Mouse (Mus musculus): ENCODE measurements around the gene Gm10718. TPM values are rescaled to one million over a fixed set of nuclear protein-coding genes. Genes with fewer than 3 reads are reported as not detected.
"Not testable (repeated sequence)": the region's sequence is repeated elsewhere in the genome, so short reads cannot be mapped to it uniquely, and the experiment has no call there.

The Gm10718 gene
- polyA plus RNA-seq (2016; fragmentation: Nextera tagmentation; extraction: Ambion mirVana): 0.33 TPM in 1 of 2 replicates, not detected in the other

DNA sequence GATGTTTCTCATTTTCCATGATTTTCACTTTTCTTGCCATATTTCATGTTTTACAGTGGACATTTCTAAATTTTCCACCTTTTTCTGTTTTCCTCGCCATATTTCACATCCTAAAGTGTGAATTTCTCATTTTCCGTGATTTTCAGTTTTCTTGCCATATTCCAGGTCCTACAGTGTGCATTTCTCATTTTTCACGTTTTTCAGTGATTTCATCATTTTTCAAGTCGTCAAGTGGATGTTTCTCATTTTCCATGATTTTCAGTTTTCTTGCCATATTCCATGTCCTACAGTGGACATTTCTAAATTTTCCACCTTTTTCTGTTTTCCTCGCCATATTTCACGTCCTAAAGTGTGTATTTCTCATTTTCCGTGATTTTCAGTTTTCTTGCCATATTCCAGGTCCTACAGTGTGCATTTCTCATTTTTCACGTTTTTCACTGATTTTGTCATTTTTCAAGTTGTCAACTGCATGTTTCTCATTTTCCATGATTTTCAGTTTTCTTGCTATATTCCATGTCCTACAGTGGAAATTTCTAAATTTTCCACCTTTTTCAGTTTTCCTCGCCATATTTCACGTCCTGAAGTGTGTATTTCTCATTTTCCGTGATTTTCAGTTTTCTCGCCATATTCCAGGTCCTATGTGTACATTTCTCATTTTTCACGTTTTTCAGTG, at the start of gene Gm10718:
Gm10718 (plus strand) TSS at position 236 of the 673 bp plus-strand sequence.
- not testable (repeated sequence) for H3K4me1 ChIP-seq; H3K36me3 ChIP-seq; H3K4me2 ChIP-seq; H3K27me3 ChIP-seq (replicated peaks); H3K9me3 ChIP-seq (replicated peaks); ATAC-seq; H3K9ac ChIP-seq; H3K27ac ChIP-seq; H3K4me3 ChIP-seq
- 61% methylated on average over 12 of the region's 13 CpGs for WGBS (ENCODE audit: insufficient replicate concordance)

DNA sequence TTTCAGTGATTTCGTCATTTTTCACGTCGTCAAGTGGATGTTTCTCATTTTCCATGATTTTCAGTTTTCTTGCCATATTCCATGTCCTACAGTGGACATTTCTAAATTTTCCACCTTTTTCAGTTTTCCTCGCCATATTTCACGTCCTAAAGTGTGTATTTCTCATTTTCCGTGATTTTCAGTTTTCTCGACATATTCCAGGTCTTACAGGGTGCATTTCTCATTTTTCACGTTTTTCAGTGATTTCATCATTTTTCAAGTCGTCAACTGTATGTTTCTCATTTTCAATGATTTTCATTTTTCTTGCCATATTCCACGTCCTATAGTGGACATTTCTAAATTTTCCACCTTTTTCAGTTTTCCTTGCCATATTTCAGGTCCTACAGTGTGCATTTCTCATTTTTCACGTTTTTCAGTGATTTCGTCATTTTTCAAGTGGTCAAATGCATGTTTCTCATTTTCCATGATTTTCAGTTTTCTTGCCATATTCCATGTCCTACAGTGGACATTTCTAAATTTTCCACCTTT, 22.8 kb upstream of the Gm10718 start, which contains the start of gene Gm10722:
Gm10722 (plus strand) TSS at position 478 of the 528 bp plus-strand sequence.
- WGBS (ENCODE audit: insufficient replicate concordance): 62% methylated on average over 12 of the region's 12 CpGs
- H3K4me1 ChIP-seq; H3K9ac ChIP-seq; H3K4me2 ChIP-seq; H3K9me3 ChIP-seq (replicated peaks); H3K27ac ChIP-seq; H3K36me3 ChIP-seq; ATAC-seq; H3K27me3 ChIP-seq (replicated peaks); H3K4me3 ChIP-seq: not testable (repeated sequence)

DNA sequence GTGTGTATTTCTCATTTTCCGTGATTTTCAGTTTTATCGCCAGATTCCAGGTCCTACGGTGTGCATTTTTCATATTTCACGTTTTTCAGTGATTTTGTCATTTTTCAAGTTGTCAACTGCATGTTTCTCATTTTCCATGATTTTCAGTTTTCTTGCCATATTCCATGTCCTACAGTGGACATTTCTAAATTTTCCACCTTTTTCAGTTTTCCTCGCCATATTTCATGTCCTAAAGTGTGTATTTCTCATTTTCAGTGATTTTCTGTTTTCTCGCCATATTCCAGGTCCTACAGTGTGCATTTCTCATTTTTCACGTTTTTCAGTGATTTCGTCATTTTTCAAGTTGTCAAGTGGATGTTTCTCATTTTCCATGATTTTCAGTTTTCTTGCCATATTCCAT, 22.3 kb upstream of the Gm10718 start:
- not testable (repeated sequence) for H3K36me3 ChIP-seq; H3K27me3 ChIP-seq (replicated peaks); H3K9me3 ChIP-seq (replicated peaks); ATAC-seq; H3K4me2 ChIP-seq; H3K4me1 ChIP-seq; H3K27ac ChIP-seq; H3K4me3 ChIP-seq; H3K9ac ChIP-seq
- WGBS (ENCODE audit: insufficient replicate concordance): 54% methylated on average over 8 of the region's 8 CpGs

DNA sequence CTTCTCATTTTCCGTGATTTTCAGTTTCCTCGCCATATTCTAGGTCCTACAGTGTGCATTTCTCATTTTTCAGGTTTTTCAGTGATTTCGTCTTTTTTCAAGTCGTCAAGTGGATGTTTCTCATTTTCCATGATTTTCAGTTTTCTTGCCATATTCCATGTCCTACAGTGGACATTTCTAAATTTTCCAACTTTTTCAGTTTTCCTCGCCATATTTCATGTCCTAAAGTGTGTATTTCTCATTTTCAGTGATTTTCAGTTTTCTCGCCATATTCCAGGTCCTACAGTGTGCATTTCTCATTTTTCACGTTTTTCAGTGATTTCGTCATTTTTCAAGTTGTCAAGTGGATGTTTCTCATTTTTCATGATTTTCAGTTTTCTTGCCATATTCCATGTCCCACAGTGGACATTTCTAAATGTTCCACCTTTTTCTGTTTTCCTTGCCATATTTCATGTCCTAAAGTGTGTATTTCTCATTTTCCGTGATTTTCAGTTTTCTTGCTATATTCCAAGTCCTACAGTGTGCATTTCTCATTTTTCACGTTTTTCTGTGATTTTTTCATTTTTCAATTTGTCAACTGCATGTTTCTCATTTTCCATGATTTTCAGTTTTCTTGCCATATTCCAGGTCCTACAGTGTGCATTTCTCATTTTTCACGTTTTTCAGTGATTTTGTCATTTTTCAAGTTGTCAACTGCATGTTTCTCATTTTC, 21.2 kb upstream of the Gm10718 start:
- H3K9me3 ChIP-seq (replicated peaks); H3K4me1 ChIP-seq; H3K4me3 ChIP-seq; H3K27me3 ChIP-seq (replicated peaks); H3K4me2 ChIP-seq; H3K36me3 ChIP-seq; H3K27ac ChIP-seq: not testable (repeated sequence)
- ATAC-seq: peak; percentile 75
- 56% methylated on average over 9 of the region's 11 CpGs for WGBS (ENCODE audit: insufficient replicate concordance)
- 0 out of 2 replicates have a peak overlapping the region, but pooled peaks have one; percentile 0 for H3K9ac ChIP-seq

DNA sequence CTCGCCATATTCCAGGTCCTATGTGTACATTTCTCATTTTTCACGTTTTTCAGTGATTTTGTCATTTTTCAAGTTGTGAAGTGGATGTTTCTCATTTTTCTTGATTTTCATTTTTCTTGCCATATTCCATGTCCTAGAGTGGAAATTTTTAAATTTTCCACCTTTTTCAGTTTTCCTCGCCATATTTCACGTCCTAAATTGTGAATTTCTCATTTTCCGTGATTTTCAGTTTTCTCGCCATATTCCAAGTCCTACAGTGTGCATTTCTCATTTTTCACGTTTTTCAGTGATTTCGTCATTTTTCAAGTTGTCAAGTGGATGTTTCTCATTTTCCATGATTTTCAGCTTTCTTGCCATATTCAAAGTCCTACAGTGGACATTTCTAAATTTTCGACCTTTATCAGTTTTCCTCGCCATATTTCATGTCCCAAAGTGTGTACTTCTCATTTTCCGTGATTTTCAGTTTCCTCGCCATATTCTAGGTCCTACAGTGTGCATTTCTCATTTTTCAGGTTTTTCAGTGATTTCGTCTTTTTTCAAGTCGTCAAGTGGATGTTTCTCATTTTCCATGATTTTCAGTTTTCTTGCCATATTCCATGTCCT, 20.5 kb upstream of the Gm10718 start, which contains the start of gene Gm11168:
Gm11168 (plus strand) TSS at position 553 of the 603 bp plus-strand sequence.
- H3K4me2 ChIP-seq; H3K27me3 ChIP-seq (replicated peaks); H3K27ac ChIP-seq; H3K9me3 ChIP-seq (replicated peaks); H3K4me3 ChIP-seq; ATAC-seq; H3K4me1 ChIP-seq; H3K36me3 ChIP-seq: not testable (repeated sequence)
- 58% methylated on average over 6 of the region's 14 CpGs for WGBS (ENCODE audit: insufficient replicate concordance)
- H3K9ac ChIP-seq: 0 out of 2 replicates have a peak within 1 kb of the TSS, but pooled peaks have one; percentile 0

DNA sequence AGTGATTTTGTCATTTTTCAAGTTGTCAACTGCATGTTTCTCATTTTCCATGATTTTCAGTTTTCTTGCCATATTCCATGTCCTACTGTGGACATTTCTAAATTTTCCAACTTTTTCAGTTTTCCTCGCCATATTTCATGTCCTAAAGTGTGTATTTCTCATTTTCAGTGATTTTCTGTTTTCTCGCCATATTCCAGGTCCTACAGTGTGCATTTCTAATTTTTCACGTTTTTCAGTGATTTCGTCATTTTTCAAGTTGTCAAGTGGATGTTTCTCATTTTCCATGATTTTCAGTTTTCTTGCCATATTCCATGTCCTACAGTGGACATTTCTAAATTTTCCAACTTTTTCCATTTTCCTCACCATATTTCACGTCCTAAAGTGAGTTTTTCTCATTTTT, 17.2 kb upstream of the Gm10718 start:
- 0 out of 2 replicates have a peak, but pooled peaks have one; percentile 19 for ATAC-seq
- H3K27me3 ChIP-seq (replicated peaks); H3K4me2 ChIP-seq; H3K36me3 ChIP-seq; H3K9ac ChIP-seq; H3K27ac ChIP-seq; H3K4me1 ChIP-seq; H3K9me3 ChIP-seq (replicated peaks); H3K4me3 ChIP-seq: not testable (repeated sequence)
- WGBS (ENCODE audit: insufficient replicate concordance): 65% methylated on average over 1 of the region's 5 CpGs

DNA sequence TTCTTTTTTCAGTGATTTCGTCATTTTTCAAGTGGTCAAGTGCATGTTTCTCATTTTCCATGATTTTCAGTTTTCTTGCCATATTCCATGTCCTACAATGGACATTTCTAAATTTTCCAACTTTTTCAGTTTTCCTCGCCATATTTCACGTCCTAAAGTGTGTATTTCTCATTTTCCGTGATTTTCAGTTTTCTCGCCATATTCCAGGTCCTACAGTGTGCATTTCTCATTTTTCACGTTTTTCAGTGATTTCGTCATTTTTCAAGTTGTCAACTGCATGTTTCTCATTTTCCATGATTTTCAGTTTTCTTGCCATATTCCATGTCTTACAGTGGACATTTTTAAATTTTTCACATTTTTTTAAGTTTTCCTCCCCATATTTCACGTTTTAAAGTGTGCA, 16.7 kb upstream of the Gm10718 start:
- peak; percentile 71 for ATAC-seq

DNA sequence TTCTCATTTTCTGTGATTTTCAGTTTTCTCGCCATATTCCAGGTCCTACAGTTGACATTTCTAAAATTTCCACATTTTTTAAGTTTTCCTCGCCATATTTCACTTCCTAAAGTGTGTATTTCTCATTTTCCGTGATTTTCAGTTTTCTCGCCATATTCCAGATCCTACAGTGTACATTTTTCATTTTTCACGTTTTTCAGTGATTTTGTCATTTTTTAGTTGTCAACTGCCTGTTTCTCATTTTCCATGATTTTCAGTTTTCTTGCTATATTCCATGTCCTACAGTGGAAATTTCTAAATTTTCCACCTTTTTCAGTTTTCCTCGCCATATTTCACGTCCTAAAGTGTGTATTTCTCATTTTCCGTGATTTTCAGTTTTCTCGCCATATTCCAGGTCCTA, 16.1 kb upstream of the Gm10718 start:
- H3K9me3 ChIP-seq (replicated peaks); H3K36me3 ChIP-seq; H3K4me2 ChIP-seq; H3K27ac ChIP-seq; H3K4me3 ChIP-seq; H3K9ac ChIP-seq; H3K27me3 ChIP-seq (replicated peaks); ATAC-seq; H3K4me1 ChIP-seq: not testable (repeated sequence)
- 68% methylated on average over 8 of the region's 9 CpGs for WGBS (ENCODE audit: insufficient replicate concordance)

More for the DNA sequence above, 16.7 kb upstream of the Gm10718 start:
- not testable (repeated sequence) for H3K4me3 ChIP-seq; H3K27me3 ChIP-seq (replicated peaks); H3K9ac ChIP-seq; H3K9me3 ChIP-seq (replicated peaks); H3K27ac ChIP-seq; H3K4me2 ChIP-seq; H3K4me1 ChIP-seq; H3K36me3 ChIP-seq
- 59% methylated on average over 8 of the region's 8 CpGs for whole genome bisulfite sequencing (ENCODE audit: insufficient replicate concordance)

DNA sequence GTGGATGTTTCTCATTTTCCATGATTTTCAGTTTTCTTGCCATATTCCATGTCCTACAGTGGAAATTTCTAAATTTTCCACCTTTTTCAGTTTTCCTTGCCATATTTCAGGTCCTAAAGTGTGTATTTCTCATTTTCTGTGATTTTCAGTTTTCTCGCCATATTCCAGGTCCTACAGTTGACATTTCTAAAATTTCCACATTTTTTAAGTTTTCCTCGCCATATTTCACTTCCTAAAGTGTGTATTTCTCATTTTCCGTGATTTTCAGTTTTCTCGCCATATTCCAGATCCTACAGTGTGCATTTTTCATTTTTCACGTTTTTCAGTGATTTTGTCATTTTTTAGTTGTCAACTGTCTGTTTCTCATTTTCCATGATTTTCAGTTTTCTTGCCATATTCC, 14.0 kb upstream of the Gm10718 start:
- H3K4me2 ChIP-seq; H3K27ac ChIP-seq; H3K36me3 ChIP-seq; H3K4me3 ChIP-seq; H3K9me3 ChIP-seq (replicated peaks); H3K27me3 ChIP-seq (replicated peaks); H3K4me1 ChIP-seq; H3K9ac ChIP-seq: not testable (repeated sequence)
- 0 out of 2 replicates have a peak, but pooled peaks have one; percentile 38 for ATAC-seq
- no CpG with 5 or more reads among the region's 5 CpGs for WGBS (ENCODE audit: insufficient replicate concordance)

DNA sequence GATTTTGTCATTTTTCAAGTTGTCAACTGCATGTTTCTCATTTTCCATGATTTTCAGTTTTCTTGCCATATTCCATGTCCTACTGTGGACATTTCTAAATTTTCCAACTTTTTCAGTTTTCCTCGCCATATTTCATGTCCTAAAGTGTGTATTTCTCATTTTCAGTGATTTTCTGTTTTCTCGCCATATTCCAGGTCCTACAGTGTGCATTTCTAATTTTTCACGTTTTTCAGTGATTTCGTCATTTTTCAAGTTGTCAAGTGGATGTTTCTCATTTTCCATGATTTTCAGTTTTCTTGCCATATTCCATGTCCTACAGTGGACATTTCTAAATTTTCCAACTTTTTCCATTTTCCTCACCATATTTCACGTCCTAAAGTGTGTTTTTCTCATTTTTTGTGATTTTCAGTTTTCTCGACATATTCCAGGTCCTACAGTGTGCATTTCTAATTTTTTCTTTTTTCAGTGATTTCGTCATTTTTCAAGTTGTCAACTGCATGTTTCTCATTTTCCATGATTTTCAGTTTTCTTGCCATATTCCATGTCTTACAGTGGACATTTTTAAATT, 11.2 kb upstream of the Gm10718 start:
- H3K4me3 ChIP-seq; H3K27ac ChIP-seq; H3K27me3 ChIP-seq (replicated peaks); H3K4me2 ChIP-seq; H3K36me3 ChIP-seq; H3K4me1 ChIP-seq; H3K9me3 ChIP-seq (replicated peaks); H3K9ac ChIP-seq: not testable (repeated sequence)
- ATAC-seq: peak; percentile 6; the same call in 1 of the 2 replicates
- WGBS (ENCODE audit: insufficient replicate concordance): 63% methylated on average over 3 of the region's 7 CpGs

DNA sequence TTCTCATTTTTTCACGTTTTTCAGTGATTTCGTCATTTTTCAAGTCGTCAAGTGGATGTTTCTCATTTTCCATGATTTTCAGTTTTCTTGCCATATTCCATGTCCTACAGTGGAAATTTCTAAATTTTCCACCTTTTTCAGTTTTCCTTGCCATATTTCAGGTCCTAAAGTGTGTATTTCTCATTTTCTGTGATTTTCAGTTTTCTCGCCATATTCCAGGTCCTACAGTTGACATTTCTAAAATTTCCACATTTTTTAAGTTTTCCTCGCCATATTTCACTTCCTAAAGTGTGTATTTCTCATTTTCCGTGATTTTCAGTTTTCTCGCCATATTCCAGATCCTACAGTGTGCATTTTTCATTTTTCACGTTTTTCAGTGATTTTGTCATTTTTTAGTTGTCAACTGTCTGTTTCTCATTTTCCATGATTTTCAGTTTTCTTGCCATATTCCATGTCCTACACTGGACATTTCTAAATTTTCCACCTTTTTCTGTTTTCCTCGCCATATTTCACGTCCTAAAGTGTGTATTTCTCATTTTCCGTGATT, 10.5 kb upstream of the Gm10718 start, which contains the start of gene Gm10721:
Gm10721 (plus strand) TSS at position 408 of the 547 bp plus-strand sequence.
- not testable (repeated sequence) for H3K36me3 ChIP-seq; H3K4me1 ChIP-seq; H3K9me3 ChIP-seq (replicated peaks); H3K4me3 ChIP-seq; H3K9ac ChIP-seq; H3K27me3 ChIP-seq (replicated peaks); H3K4me2 ChIP-seq; H3K27ac ChIP-seq
- no CpG with 5 or more reads among the region's 11 CpGs for WGBS (ENCODE audit: insufficient replicate concordance)
- ATAC-seq: peak; percentile 46; the same call in 1 of the 2 replicates
